Mouse (Mus musculus) heart, embryonic 15.5 days (tissue): ENCODE results near the gene Zscan5b. TPM values are rescaled to one million over a fixed set of nuclear protein-coding genes. Genes with fewer than 3 reads are reported as not detected.
A peak's percentile ranks its signal among the peaks of the same experiment; 100 is the strongest.

Experiments used
- ATAC-seq: fragments of 200-750 bp; cut with Nextera tagmentation; replicated peaks from 2 replicates; pipeline ENCODE4 v1.8.0; 2017; ENCODE audit warnings: low read depth, moderate TSS enrichment; ENCODE audit not compliant: insufficient number of reproducible peaks, insufficient read depth, low FRiP score
- H3K27ac ChIP-seq: fragments of 300-500 bp; sonication (generic); 2 replicates; pipeline ENCODE4 v1.5.1; 2015; ENCODE audit warnings: mild to moderate bottlenecking, inconsistent platforms
- H3K27me3 ChIP-seq: fragments of 300-500 bp; sonication (generic); 2 replicates; pipeline ENCODE4 v1.6.1; 2015; ENCODE audit warnings: inconsistent platforms
- H3K36me3 ChIP-seq: fragments of 300-500 bp; sonication (generic); 2 replicates; pipeline ENCODE4 v1.6.1; 2015; ENCODE audit warnings: mild to moderate bottlenecking, inconsistent platforms
- H3K4me1 ChIP-seq: fragments of 300-500 bp; sonication (generic); replicated peaks from 2 replicates; pipeline ENCODE4 v1.6.1; 2015; ENCODE audit warnings: inconsistent platforms
- H3K4me2 ChIP-seq: fragments of 300-500 bp; sonication (generic); 2 replicates; pipeline ENCODE4 v1.6.1; 2015; ENCODE audit warnings: inconsistent platforms, mild to moderate bottlenecking, moderate library complexity
- H3K4me3 ChIP-seq: fragments of 300-500 bp; sonication (generic); 2 replicates; pipeline ENCODE4 v1.5.1; 2015; ENCODE audit warnings: mild to moderate bottlenecking, inconsistent platforms
- H3K9ac ChIP-seq: fragments of 300-500 bp; sonication (generic); 2 replicates; pipeline ENCODE4 v1.6.1; 2015; ENCODE audit warnings: mild to moderate bottlenecking, inconsistent platforms
- H3K9me3 ChIP-seq: fragments of 300-500 bp; sonication (generic); replicated peaks from 2 replicates; pipeline ENCODE4 v1.6.1; 2016; ENCODE audit warnings: inconsistent platforms
- WGBS: fragments of 180-500 bp; shearing (Covaris S2); methylation state at CpG from one replicate; pipeline ENCODE4 v1.1.7; 2015; ENCODE audit warnings: mixed read lengths; 5-methylcytosine and 5-hydroxymethylcytosine counted together
- polyA plus RNA-seq: library from polyadenylated mRNA; unstranded; fragments of >200 nt; fragmentation: Nextera tagmentation; extraction: Ambion mirVana; gene quantifications from 2 replicates; pipeline ENCODE4 v1.2.1, GENCODE M21; 2015

The Zscan5b gene
- polyA plus RNA-seq, 1 experiment from 2014 or later, result not detected

DNA sequence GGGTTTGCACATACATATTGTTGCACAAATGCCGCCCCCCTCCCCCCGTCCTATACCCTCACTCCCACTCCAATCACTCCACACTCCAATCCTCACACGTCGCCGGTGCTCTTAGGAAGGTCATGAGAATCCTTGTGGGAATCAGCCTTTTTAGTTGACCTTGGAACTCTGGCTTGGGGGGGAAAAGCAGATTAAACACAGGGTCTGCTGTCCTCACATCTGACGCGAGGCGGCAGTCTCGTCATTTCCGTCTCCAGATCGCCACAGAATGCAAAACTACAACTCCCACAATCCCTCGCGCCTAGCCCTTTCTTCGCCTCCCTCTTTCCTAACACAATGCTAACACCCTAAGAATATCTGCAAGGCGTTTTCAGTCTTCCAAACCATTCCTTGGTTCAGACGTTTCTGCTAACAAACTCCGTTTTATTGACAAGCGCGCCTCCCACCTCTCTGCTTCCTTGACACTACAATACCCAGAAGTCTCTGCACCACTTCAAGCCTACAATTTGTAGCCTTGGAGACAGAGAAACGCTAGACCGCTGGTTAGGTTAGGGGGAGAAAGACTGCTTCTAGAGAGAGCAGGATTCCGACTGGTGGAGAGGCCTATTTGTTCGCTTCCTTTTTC is 61.5 kb downstream of the Zscan5b start:
- ATAC-seq, result peak; percentile 45
- WGBS, result under 1% methylated on average over 23 of the region's 23 CpGs

DNA sequence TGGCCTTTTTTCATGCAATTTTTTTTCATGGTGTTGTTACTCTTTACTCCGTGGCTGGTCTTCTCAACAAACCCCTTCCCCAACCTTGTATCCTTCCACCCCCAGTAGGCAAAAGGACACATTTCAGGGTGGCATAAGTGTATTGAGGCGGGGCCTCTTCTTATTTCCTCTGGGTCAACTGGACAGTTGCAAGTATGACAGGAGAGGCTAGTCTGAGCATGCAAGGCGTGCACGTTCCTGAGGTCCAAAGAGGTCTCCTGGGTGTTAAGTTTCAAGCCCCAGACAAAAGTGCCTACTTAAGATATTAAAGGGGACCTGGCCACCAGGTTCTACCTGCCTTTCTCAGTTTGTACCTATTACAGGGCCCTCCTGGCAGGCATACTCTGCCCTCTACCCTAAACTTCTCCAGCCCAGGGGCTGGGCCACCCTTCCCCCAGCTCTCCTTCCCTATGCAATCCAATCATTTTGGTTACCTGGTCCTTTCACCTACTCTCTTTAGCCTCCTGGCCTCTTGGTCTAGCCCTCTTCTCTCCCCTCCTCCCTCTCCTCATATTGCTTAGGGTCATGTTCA is 62.4 kb downstream of the Zscan5b start:
- H3K27ac ChIP-seq, result no peak overlapping the region
- 0 out of 2 replicates have a peak overlapping the region, but pooled peaks have one; percentile 71 for H3K4me3 ChIP-seq

More for the DNA sequence above, 61.5 kb downstream of the Zscan5b start:
- Histone ChIP-seq H3K27me3 (no peaks in the 10 kb centered on the region), H3K4me1 (peaks cover 15% of the 10 kb centered on the region), H3K4me2 (peak overlapping the region; percentile 68), H3K4me3 (peak overlapping the region; percentile 71), H3K9me3 (no peaks in the 10 kb centered on the region), H3K27ac (peak overlapping the region; percentile 87), H3K36me3 (no peaks in the 10 kb centered on the region), H3K9ac (peak overlapping the region; percentile 77)

DNA sequence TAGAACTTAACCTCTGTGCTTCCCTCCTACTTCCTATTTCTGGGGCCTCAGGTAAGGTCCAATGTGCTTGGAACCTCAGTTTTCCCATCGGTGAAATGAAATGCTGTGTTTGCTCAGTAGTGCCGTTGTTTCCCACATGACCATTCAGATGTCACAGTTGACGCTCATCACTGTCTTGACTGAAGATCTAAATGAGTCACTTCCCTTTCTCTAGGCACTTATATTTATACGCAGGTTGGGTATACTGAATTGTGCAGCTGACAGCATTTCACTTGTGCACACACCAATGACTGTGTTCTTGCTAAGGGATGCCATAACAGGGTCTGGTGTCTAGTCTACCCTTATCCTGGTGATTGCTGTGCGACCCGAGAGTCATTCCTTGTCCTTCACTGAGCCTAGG is 63.3 kb downstream of the Zscan5b start:
- H3K36me3 ChIP-seq, result no peaks in the 10 kb centered on the region; the same call in 1 of the 2 replicates
- H3K4me1 ChIP-seq, result peaks cover 15% of the 10 kb centered on the region
- peak overlapping the region; percentile 87; the same call in 1 of the 2 replicates for H3K27ac ChIP-seq
- H3K9ac ChIP-seq, result no peak overlapping the region
- 0 out of 2 replicates have a peak overlapping the region, but pooled peaks have one; percentile 78 for H3K4me2 ChIP-seq
- peak overlapping the region; percentile 54; the same call in 1 of the 2 replicates for H3K4me3 ChIP-seq
- H3K27me3 ChIP-seq, result no peaks in the 10 kb centered on the region
- H3K9me3 ChIP-seq, result no peaks in the 10 kb centered on the region
- ATAC-seq, result no peak
- 82% methylated on average over 6 of the region's 6 CpGs for WGBS

More for the DNA sequence above, 62.4 kb downstream of the Zscan5b start:
- Histone ChIP-seq H3K4me2 (no peak overlapping the region), H3K27me3 (no peaks in the 10 kb centered on the region), H3K9me3 (no peaks in the 10 kb centered on the region), H3K4me1 (peaks cover 15% of the 10 kb centered on the region), H3K9ac (no peak overlapping the region), H3K36me3 (no peaks in the 10 kb centered on the region)
- ATAC-seq, result no peak
- 86% methylated on average over 4 of the region's 4 CpGs for WGBS

DNA sequence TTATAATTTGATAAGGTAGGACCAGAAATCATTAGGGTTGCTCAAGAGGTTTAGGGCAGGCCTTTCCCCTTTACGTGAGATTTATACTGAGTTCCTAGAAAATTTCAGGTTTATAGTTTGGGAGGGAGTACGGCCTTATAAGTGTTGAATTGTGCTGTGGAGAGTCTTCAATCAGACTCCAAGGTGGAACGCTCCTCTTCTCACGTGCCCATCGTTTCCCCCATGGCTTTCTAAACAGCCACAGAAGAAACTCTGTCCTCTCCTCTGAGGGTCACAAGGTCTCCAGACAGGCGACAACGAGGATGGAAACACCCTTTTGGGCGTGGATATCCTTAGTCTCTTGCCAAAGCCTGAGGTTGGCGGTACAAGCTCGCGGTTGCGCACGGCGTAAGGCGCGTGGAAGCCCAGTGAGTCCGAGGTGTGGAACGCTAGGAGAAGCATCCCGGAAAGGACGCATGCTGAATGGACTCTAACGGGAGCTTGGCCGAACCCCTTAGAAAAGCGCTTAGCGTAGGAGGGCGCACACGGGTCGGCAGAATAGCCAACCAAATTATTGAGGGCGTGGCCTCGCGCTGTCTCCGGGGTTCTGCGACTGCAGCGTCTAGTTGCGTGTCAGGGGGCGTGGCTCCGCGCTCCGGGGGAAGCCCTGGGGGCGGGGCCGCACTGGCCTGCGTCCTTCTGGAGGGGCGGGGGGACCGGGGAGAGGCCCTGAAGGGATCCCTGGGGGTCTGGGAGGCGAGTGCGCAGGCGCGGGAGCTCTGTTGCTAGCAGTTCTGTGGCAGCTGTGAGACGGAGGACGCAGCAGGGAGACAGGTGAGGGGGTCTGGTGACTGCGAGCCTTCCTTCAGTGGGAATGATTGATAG is 64.0 kb downstream of the Zscan5b start, which contains the start of gene Zfp667:
Gene Zfp667 (plus strand): TSS at position 738 of the 864 bp plus-strand sequence.
- peak; percentile 90 for ATAC-seq
- H3K27ac ChIP-seq, result peak within 1 kb of the TSS; percentile 87
- H3K27me3 ChIP-seq, result no peaks in the 10 kb centered on the region
- 3% methylated on average over 50 of the region's 50 CpGs for WGBS
- no peaks in the 10 kb centered on the region; the same call in 1 of the 2 replicates for H3K36me3 ChIP-seq
- peak within 1 kb of the TSS; percentile 56 for H3K9ac ChIP-seq
- no peaks in the 10 kb centered on the region for H3K9me3 ChIP-seq
- H3K4me3 ChIP-seq, result peak within 1 kb of the TSS; percentile 54
- H3K4me1 ChIP-seq, result peaks cover 15% of the 10 kb centered on the region
- H3K4me2 ChIP-seq, result peak within 1 kb of the TSS; percentile 78

DNA sequence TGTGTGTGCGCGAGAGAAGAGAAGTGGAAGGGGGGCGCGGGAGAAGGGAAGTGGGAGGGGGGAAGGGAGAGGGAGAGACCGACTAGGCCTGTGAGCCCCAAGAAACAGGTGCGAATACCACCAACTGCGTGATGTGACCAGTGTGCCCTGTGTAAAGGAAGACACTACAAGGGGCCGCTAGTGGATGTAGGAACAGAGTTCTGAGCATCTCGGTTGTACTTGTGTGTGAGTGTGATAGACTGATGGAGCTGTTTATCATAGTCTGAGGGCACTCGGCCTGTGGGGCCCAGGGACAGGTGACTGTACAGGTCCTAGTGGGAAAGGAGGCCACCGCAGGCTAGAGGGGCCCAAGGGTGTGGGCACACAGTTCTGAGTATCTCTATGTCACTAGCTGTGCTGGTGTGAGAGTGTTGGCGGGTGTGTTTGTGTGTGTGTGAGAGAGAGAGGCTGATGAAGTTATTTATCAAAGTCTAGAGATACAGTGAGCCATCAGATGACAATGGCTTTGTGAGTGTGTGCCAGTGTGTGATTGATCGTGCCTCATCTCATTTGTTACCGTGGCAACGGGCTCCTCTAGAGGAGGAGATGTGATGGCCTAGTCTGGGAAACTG is 64.9 kb downstream of the Zscan5b start:
- 0 out of 2 replicates have a peak, but pooled peaks have one; percentile 9 for ATAC-seq
- Histone ChIP-seq H3K4me1 (peaks cover 15% of the 10 kb centered on the region), H3K9me3 (no peaks in the 10 kb centered on the region), H3K4me3 (peak overlapping the region; percentile 54), H3K27me3 (no peaks in the 10 kb centered on the region), H3K27ac (peak overlapping the region; percentile 87), H3K4me2 (peak overlapping the region; percentile 78), H3K36me3 (no peaks in the 10 kb centered on the region; the same call in 1 of the 2 replicates), H3K9ac (peak overlapping the region; percentile 56)
- WGBS, result 24% methylated on average over 15 of the region's 15 CpGs

Other genes with a start within 250 kb of the Zscan5b start
- not detected in 2 replicates for gene Vmn1r65, start 211.3 kb upstream of the Zscan5b start, polyA plus RNA-seq
- gene Nlrp4c, start 177.1 kb upstream of the Zscan5b start, polyA plus RNA-seq, result not detected in 2 replicates
- gene Zfp787, start 66.3 kb upstream of the Zscan5b start, polyA plus RNA-seq, result 19.8 and 25.2 TPM in 2 replicates
- gene Zfp444, start 50.1 kb upstream of the Zscan5b start, polyA plus RNA-seq, result 29.9 and 38.5 TPM in 2 replicates
- gene Galp, start 25.2 kb upstream of the Zscan5b start, polyA plus RNA-seq, result not detected in 2 replicates
- gene Epp13, start 30.4 kb downstream of the Zscan5b start, polyA plus RNA-seq, result not detected in 2 replicates
- gene Zfp667, start 64.3 kb downstream of the Zscan5b start, polyA plus RNA-seq, result 3.9 and 4.1 TPM in 2 replicates
- gene Zfp583, start 109.0 kb downstream of the Zscan5b start, polyA plus RNA-seq, result 3.6 and 4.4 TPM in 2 replicates
- gene Gm3854, start 121.5 kb downstream of the Zscan5b start, polyA plus RNA-seq, result 0.73 and 1.3 TPM in 2 replicates
- gene Zfp78, start 141.0 kb downstream of the Zscan5b start, polyA plus RNA-seq, result 1.1 and 1.3 TPM in 2 replicates
- 8.0 and 8.8 TPM in 2 replicates for gene Zfp28, start 161.0 kb downstream of the Zscan5b start, polyA plus RNA-seq
- gene Smim17, start 176.4 kb downstream of the Zscan5b start, polyA plus RNA-seq, result 0.28 TPM in 1 of 2 replicates, not detected in the other
- not detected in 2 replicates for gene Gm20715, start 188.0 kb downstream of the Zscan5b start, polyA plus RNA-seq
- not detected in 2 replicates for gene Olfr1344, start 216.4 kb downstream of the Zscan5b start, polyA plus RNA-seq
- not detected in 2 replicates for gene Olfr1336, start 233.9 kb downstream of the Zscan5b start, polyA plus RNA-seq
- gene Olfr1346, start 244.8 kb downstream of the Zscan5b start, polyA plus RNA-seq, result not detected in 2 replicates